Mouse (Mus musculus) MEL (cell line): ENCODE results near the gene Flcn. TPM values are rescaled to one million over a fixed set of nuclear protein-coding genes. Genes with fewer than 3 reads are reported as not detected.

Experiments used
- DNase-seq: peaks from one replicate; pipeline ENCODE4 v3.0.0; 2011; ENCODE audit warnings: low read depth, low spot score
- H3K27ac ChIP-seq: 2 replicates; pipeline ENCODE4 v1.5.1; 2012; ENCODE audit warnings: low read depth, mild to moderate bottlenecking, control low read depth, low read length, moderate library complexity; ENCODE audit not compliant: control insufficient read depth
- H3K27me3 ChIP-seq, 2 experiments: fragments of 150-350 bp in 1 of 2; sonication (generic) in 1 of 2; 2 replicates each; pipeline ENCODE4 v1.6.1; 2012; ENCODE audit warnings: low read length in 2 of 2, mild to moderate bottlenecking in 2 of 2, improper control_type of control experiment in 1 of 2, moderate library complexity in 1 of 2; ENCODE audit not compliant: insufficient read depth in 2 of 2, control insufficient read depth in 1 of 2
- H3K36me3 ChIP-seq, 2 experiments: 2 replicates each; pipeline ENCODE4 v1.6.1; 2012 to 2014; ENCODE audit warnings: low read length in 2 of 2, improper control_type of control experiment in 1 of 2, inconsistent platforms in 1 of 2, mild to moderate bottlenecking in 1 of 2; ENCODE audit not compliant: insufficient read depth in 2 of 2, control insufficient read depth in 1 of 2
- H3K4me1 ChIP-seq, 2 experiments: fragments of 150-350 bp in 1 of 2; sonication (generic) in 1 of 2; 2 replicates each; pipeline ENCODE4 v1.6.1; 2012; ENCODE audit warnings: low read length in 2 of 2, improper control_type of control experiment in 1 of 2, mild to moderate bottlenecking in 1 of 2; ENCODE audit not compliant: insufficient read depth in 2 of 2, control insufficient read depth in 1 of 2
- H3K4me3 ChIP-seq, 2 experiments: fragments of 150-350 bp in 1 of 2; sonication (generic) in 1 of 2; 2 replicates each; pipeline ENCODE4 v1.5.1; 2012; ENCODE audit warnings: low read depth in 2 of 2, low read length in 2 of 2, mild to moderate bottlenecking in 2 of 2, moderate library complexity in 2 of 2, control low read depth in 1 of 2, improper control_type of control experiment in 1 of 2; ENCODE audit not compliant: control insufficient read depth in 1 of 2, insufficient read depth in 1 of 2
- H3K79me2 ChIP-seq: 2 replicates; pipeline ENCODE4 v1.6.1; 2012; ENCODE audit warnings: mild to moderate bottlenecking, low read length, moderate library complexity; ENCODE audit not compliant: control insufficient read depth, poor library complexity, insufficient read depth
- H3K9ac ChIP-seq: 2 replicates; pipeline ENCODE4 v1.6.1; 2012; ENCODE audit warnings: low read depth, mild to moderate bottlenecking, control low read depth, low read length, moderate library complexity; ENCODE audit not compliant: control insufficient read depth, poor library complexity, severe bottlenecking
- H3K9me3 ChIP-seq: fragments of 150-350 bp; sonication (generic); replicated peaks from 2 replicates; pipeline ENCODE4 v1.6.1; 2012; ENCODE audit warnings: mild to moderate bottlenecking, low read length, improper control_type of control experiment, moderate library complexity; ENCODE audit not compliant: insufficient read depth
- BHLHE40 ChIP-seq: IDR thresholded peaks from 2 replicates; pipeline ENCODE4 v1.6.1; 2012; ENCODE audit warnings: low read depth, mild to moderate bottlenecking, inconsistent platforms, low read length, improper control_type of control experiment, borderline replicate concordance
- E2F4 ChIP-seq: IDR thresholded peaks from 2 replicates; pipeline ENCODE4 v1.6.1; 2011; ENCODE audit warnings: low read depth, low read length, improper control_type of control experiment, borderline replicate concordance
- ELF1 ChIP-seq: IDR thresholded peaks from 2 replicates; pipeline ENCODE4 v1.6.1; 2014; ENCODE audit warnings: low read depth, mild to moderate bottlenecking, inconsistent platforms, low read length, improper control_type of control experiment, moderate library complexity
- ETS1 ChIP-seq: IDR thresholded peaks from 2 replicates; pipeline ENCODE4 v1.6.1; 2012; ENCODE audit warnings: low read depth, mild to moderate bottlenecking, inconsistent platforms, low read length, improper control_type of control experiment, moderate library complexity
- GATA1 ChIP-seq: IDR thresholded peaks from 2 replicates; pipeline ENCODE4 v1.6.1; 2011; ENCODE audit warnings: low read depth, low read length, improper control_type of control experiment
- KAT2A ChIP-seq: conservative IDR thresholded peaks from 2 replicates; pipeline ENCODE4 v1.6.1; 2012; ENCODE audit warnings: low read depth, low read length, improper control_type of control experiment, inconsistent platforms
- MAX ChIP-seq: IDR thresholded peaks from 2 replicates; pipeline ENCODE4 v1.6.1; 2011; ENCODE audit warnings: low read length, improper control_type of control experiment
- MAZ ChIP-seq: IDR thresholded peaks from 2 replicates; pipeline ENCODE4 v1.6.1; 2012; ENCODE audit warnings: low read depth, mild to moderate bottlenecking, inconsistent platforms, low read length, improper control_type of control experiment
- NELFE ChIP-seq: IDR thresholded peaks from 2 replicates; pipeline ENCODE4 v1.6.1; 2011; ENCODE audit warnings: low read depth, low read length, improper control_type of control experiment
- NRF1 ChIP-seq: IDR thresholded peaks from 2 replicates; pipeline ENCODE4 v1.6.1; 2014; ENCODE audit warnings: low read depth, mild to moderate bottlenecking, inconsistent platforms, low read length, improper control_type of control experiment, moderate library complexity; ENCODE audit not compliant: poor library complexity, insufficient read depth, severe bottlenecking
- POLR2A ChIP-seq, 2 experiments: IDR thresholded peaks; 2 replicates each; pipeline ENCODE4 v1.6.1; 2011 to 2012; ENCODE audit warnings: low read length in 2 of 2, mild to moderate bottlenecking in 2 of 2, control low read depth in 1 of 2, improper control_type of control experiment in 1 of 2, low read depth in 1 of 2, moderate library complexity in 1 of 2; ENCODE audit not compliant: control insufficient read depth in 1 of 2, insufficient read depth in 1 of 2, poor library complexity in 1 of 2
- POLR2AphosphoS2 ChIP-seq: IDR thresholded peaks from 2 replicates; pipeline ENCODE4 v1.6.1; 2011; ENCODE audit warnings: low read length, improper control_type of control experiment
- RAD21 ChIP-seq: IDR thresholded peaks from 2 replicates; pipeline ENCODE4 v1.6.1; 2011; ENCODE audit warnings: mild to moderate bottlenecking, low read depth, low read length, improper control_type of control experiment
- SIN3A ChIP-seq: IDR thresholded peaks from 2 replicates; pipeline ENCODE4 v1.6.1; 2012; ENCODE audit warnings: low read length, improper control_type of control experiment, inconsistent platforms
- SMC3 ChIP-seq: IDR thresholded peaks from 2 replicates; pipeline ENCODE4 v1.6.1; 2011; ENCODE audit warnings: low read depth, low read length, improper control_type of control experiment
- TBP ChIP-seq: IDR thresholded peaks from 2 replicates; pipeline ENCODE4 v1.8.0; 2011; ENCODE audit warnings: low read depth, low read length, improper control_type of control experiment
- TCF12 ChIP-seq: IDR thresholded peaks from 2 replicates; pipeline ENCODE4 v1.6.1; 2014; ENCODE audit warnings: low read depth, mild to moderate bottlenecking, inconsistent platforms, low read length, improper control_type of control experiment, moderate library complexity
- UBTF ChIP-seq: IDR thresholded peaks from 2 replicates; pipeline ENCODE4 v1.6.1; 2012; ENCODE audit warnings: low read depth, mild to moderate bottlenecking, inconsistent platforms, low read length, improper control_type of control experiment, moderate library complexity, borderline replicate concordance; ENCODE audit not compliant: insufficient read depth
- ZMIZ1 ChIP-seq: IDR thresholded peaks from 2 replicates; pipeline ENCODE4 v1.6.1; 2012; ENCODE audit warnings: low read depth, mild to moderate bottlenecking, inconsistent platforms, low read length, improper control_type of control experiment, moderate library complexity
- ZNF384 ChIP-seq: IDR thresholded peaks from 2 replicates; pipeline ENCODE4 v1.6.1; 2012; ENCODE audit warnings: low read depth, mild to moderate bottlenecking, inconsistent platforms, low read length, improper control_type of control experiment
- polyA plus RNA-seq, 2 experiments: library from polyadenylated mRNA; stranded (reverse) in 1 of 2; unstranded in 1 of 2; fragments of >175 nt in 1 of 2; fragments of >200 nt in 1 of 2; gene quantifications; 2 replicates each; pipeline versions ENCODE4 v1.2.1 to v1.2.4; 2012; ENCODE audit warnings: low replicate concordance in 2 of 2, low read depth in 1 of 2; ENCODE audit not compliant: insufficient read length in 2 of 2, insufficient read depth in 1 of 2, missing spikeins in 1 of 2
- total RNA-seq: library from RNA; depleted of rRNA; stranded (reverse); fragments of 300-350 nt; gene quantifications from 2 replicates; pipeline ENCODE4 v1.2.3, GENCODE M21; 2012

The Flcn gene
- total and polyA plus RNA-seq, 3 experiments: 33.7 to 36.1 TPM; not detected in 1

DNA sequence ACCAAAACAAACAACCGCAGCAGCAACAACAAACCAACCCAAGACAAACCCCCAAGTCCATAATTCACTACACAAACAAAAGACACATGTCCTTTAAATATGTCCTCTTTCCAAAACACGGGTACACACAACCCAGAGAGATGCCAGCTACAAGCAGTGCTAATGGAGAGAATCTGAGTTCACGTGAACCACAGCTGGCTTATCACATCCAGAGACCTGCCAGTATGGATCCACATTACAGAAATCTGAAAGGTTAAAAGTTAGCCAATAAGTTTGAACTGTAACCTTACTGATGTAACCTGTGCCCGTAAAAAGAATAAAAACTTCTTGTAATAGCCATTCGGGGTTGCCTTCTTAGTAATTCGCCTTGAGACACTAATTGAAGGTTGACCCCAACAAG, 5.1 kb upstream of the Flcn start:
- Histone ChIP-seq H3K79me2 (peaks cover 1% of the 10 kb centered on the region; the same call in 1 of the 2 replicates), H3K27me3 (no peaks in the 10 kb centered on the region), H3K36me3 (peaks cover 2 to 16% of the 10 kb centered on the region in 2 experiments), H3K9ac (no peak overlapping the region), H3K27ac (no peak overlapping the region), H3K4me3 (no peak overlapping the region)
- no peak for DNase-seq
- TF ChIP-seq ETS1 (no peak), MAX (no peak), RAD21 (no peak), UBTF (no peak), ELF1 (no peak)
- TF ChIP-seq, all 39 proteins: peak for 0
- Histone ChIP-seq H3K4me1 (peaks cover 3 to 6% of the 10 kb centered on the region in 2 experiments; a peak in 2 of 4 replicates), H3K9me3 (no peaks in the 10 kb centered on the region)

DNA sequence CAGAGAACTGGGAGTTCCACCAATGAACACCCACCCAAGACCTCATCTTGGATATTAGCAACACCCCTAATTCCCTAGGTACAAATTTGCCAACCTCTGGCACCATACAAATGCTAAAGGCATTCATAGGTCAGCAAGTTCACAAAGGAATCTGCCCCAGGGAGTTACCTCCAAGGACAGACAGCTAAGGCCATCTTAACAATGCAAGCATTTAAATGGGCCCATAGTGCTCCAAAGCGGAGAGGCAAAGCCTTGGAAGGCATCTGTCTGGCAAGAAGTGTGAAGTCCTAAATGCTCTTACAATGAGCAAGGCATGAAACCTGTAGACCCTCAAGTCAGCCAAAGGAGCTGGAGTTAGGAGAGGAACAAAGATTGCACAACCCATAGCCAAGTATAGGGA, 4.5 kb upstream of the Flcn start:
- Histone ChIP-seq H3K27me3 (no peaks in the 10 kb centered on the region), H3K36me3 (peaks cover 2 to 13% of the 10 kb centered on the region in 2 experiments; a peak in 3 of 4 replicates), H3K9me3 (no peaks in the 10 kb centered on the region), H3K4me3 (no peak overlapping the region), H3K9ac (no peak overlapping the region), H3K27ac (no peak overlapping the region), H3K4me1 (peaks cover 3 to 6% of the 10 kb centered on the region in 2 experiments; a peak in 2 of 4 replicates), H3K79me2 (peaks cover 6% of the 10 kb centered on the region)
- TF ChIP-seq SMC3 (no peak), MAZ (no peak), TBP (no peak), NRF1 (no peak), GATA1 (no peak), E2F4 (no peak), SIN3A (no peak), BHLHE40 (no peak), POLR2A (IDR thresholded peaks at IDR 0.05; ENCODE audit: control insufficient read depth in 1 of 2, insufficient read depth in 1 of 2, low read depth in 1 of 2, low read length in 2 of 2, poor library complexity in 1 of 2) (no peak), ZMIZ1 (no peak), POLR2AphosphoS2 (no peak), ETS1 (no peak), KAT2A (no peak), TCF12 (no peak), RAD21 (no peak), ZNF384 (no peak), NELFE (no peak)
- DNase-seq: no peak
